Mouse (Mus musculus): Measurements from ENCODE around the gene Cdk9.

GRCm38 (mm10) chr2:32761361-32761760 lies 48.5 kb upstream of the Cdk9 start:
- TF ChIP-seq EP300 (IDR thresholded peaks at IDR 0.05), result no peak
- TF ChIP-seq CTCF (IDR thresholded peaks at IDR 0.05), result no peak

All from lung, postnatal 0 days (tissue).